Mouse (Mus musculus) activated CD4-positive, CD25-positive, alpha-beta regulatory T cell, adult 4 months (primary cell): ENCODE measurements around the gene Bpifb6. TPM values are rescaled to one million over a fixed set of nuclear protein-coding genes. Genes with fewer than 3 reads are reported as not detected.

Experiments used
- polyA plus RNA-seq, 2 experiments: library from polyadenylated mRNA; unstranded; fragments of 100-300 nt; shearing (Covaris generic); gene quantifications; one replicate each; pipeline ENCODE4 v1.2.1; 2017

Bpifb6 gene
- polyA plus RNA-seq, 2 experiments from 2014 or later, result not detected

Other genes starting within 250 kb of the Bpifb6 start
- not detected for gene Dnmt3c, start 203.7 kb upstream of the Bpifb6 start, polyA plus RNA-seq
- gene Mapre1, start 159.1 kb upstream of the Bpifb6 start, polyA plus RNA-seq, result 100 to 1,000 TPM; 272 to 275 TPM
- gene Efcab8, start 120.5 kb upstream of the Bpifb6 start, polyA plus RNA-seq, result under 1 TPM; 0.34 to 0.82 TPM
- not detected for gene Sun5, start 29.3 kb upstream of the Bpifb6 start, polyA plus RNA-seq
- gene Bpifb2, start 25.3 kb upstream of the Bpifb6 start, polyA plus RNA-seq, result not detected
- not detected for gene Bpifb3, start 17.8 kb downstream of the Bpifb6 start, polyA plus RNA-seq
- gene Bpifb4, start 37.8 kb downstream of the Bpifb6 start, polyA plus RNA-seq, result not detected
- gene Bpifa6, start 74.6 kb downstream of the Bpifb6 start, polyA plus RNA-seq, result not detected
- gene Bpifa2, start 107.9 kb downstream of the Bpifb6 start, polyA plus RNA-seq, result under 1 TPM in 1 of 2 experiments, not detected in 1; 0.83 TPM
- gene Bpifa3, start 229.9 kb downstream of the Bpifb6 start, polyA plus RNA-seq, result not detected
- not detected for gene Bpifa1, start 242.5 kb downstream of the Bpifb6 start, polyA plus RNA-seq